Mouse (Mus musculus): ENCODE data around the gene Podxl. TPM values are rescaled to one million over a fixed set of nuclear protein-coding genes. Genes with fewer than 3 reads are reported as not detected.

Podxl gene
- polyA plus RNA-seq, 1 experiment from 2014 or later: 13.2 TPM

DNA sequence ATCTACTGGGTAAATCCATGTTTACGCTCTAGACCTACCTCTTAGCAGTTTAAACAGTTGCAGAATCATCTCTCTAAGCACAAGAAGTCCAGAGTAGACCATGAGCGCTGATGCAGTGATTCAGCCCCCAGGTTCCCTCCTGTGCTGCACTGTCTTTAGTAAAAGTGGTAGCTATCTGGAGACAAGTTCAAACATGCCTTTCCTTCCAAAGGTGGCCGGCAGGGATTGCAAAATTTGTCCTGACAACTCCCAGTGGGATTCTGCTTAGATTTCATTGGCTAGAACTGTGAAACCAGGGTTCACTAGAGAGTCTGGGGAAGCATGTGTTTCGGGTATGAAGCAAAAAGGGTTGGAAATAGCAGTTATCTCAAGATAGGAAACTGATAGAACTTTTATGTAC is 83.8 kb downstream of the Podxl start:
- H3K36me3 ChIP-seq (ENCODE audit: poor library complexity, severe bottlenecking): peaks cover 14% of the 10 kb centered on the region
- no peak overlapping the region for H3K27ac ChIP-seq
- H3K4me2 ChIP-seq: no peak overlapping the region
- no peak overlapping the region for H3K9ac ChIP-seq
- 89% methylated on average over 4 of the region's 4 CpGs for WGBS
- no peaks in the 10 kb centered on the region for H3K9me3 ChIP-seq (replicated peaks)
- ATAC-seq: no peak
- no peak overlapping the region for H3K4me3 ChIP-seq
- H3K27me3 ChIP-seq: no peaks in the 10 kb centered on the region
- 0 out of 2 replicates have a peak, but pooled peaks cover 3% of the 10 kb centered on the region for H3K4me1 ChIP-seq

DNA sequence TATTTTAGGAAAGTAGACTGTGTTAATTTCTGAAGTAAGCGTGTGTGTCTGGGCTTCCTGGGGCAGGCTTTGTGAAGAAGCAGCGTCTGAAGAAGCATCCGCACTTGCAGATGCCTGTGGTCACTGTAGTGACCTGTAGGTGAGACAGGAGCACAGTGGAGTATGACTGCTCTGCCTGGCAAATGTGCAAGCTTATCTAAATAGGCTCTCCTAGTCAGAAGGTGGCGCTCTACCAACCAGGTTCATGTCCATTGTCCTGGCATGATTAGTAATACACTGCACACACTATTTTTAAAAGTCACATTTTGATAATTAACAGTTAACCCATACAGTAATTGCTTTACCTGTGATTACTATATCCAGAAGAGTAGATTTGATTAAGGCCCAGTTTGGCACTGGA is 85.6 kb downstream of the Podxl start:
- H3K9ac ChIP-seq: no peak overlapping the region
- no peak overlapping the region for H3K27ac ChIP-seq
- H3K4me3 ChIP-seq: no peak overlapping the region
- no peak overlapping the region for H3K4me2 ChIP-seq
- peaks cover 24% of the 10 kb centered on the region for H3K36me3 ChIP-seq (ENCODE audit: poor library complexity, severe bottlenecking)
- 0 out of 2 replicates have a peak, but pooled peaks cover 3% of the 10 kb centered on the region for H3K4me1 ChIP-seq
- no peak for ATAC-seq
- WGBS: 78% methylated on average over 4 of the region's 4 CpGs
- no peaks in the 10 kb centered on the region for H3K27me3 ChIP-seq
- no peaks in the 10 kb centered on the region for H3K9me3 ChIP-seq (replicated peaks)

Other genes starting within 250 kb of the Podxl start
- 156 and 182 TPM in 2 replicates for gene Mkln1, start 165.2 kb downstream of the Podxl start, polyA plus RNA-seq (2015; fragmentation: Nextera tagmentation; extraction: Ambion mirVana)

Data from forebrain, embryonic 13.5 days (tissue).